Mouse (Mus musculus): ENCODE data around the gene Hmgcl.

Hmgcl gene

GRCm38 (mm10) chr4:135946278-135946658 lies at the start of gene Hmgcl:
Gene Hmgcl (plus strand): TSS chr4:135946448.
- peak; percentile 94 for DNase-seq (ENCODE audit: low read depth, low spot score)

GRCm38 (mm10) chr4:135898380-135899049 lies 47.7 kb upstream of the Hmgcl start:
- DNase-seq (ENCODE audit: low read depth, low spot score) = no peak

GRCm38 (mm10) chr4:135899050-135899448 lies 47.2 kb upstream of the Hmgcl start:
- no peak for DNase-seq (ENCODE audit: low read depth, low spot score)

GRCm38 (mm10) chr4:135900008-135900407 lies 46.2 kb upstream of the Hmgcl start:
- no peak for DNase-seq (ENCODE audit: low read depth, low spot score)

- no peak for DNase-seq (ENCODE audit: low read depth, low spot score)
Observed at GRCm38 (mm10) chr4:135902606-135903242, 43.5 kb upstream of the Hmgcl start.

- no peak for DNase-seq (ENCODE audit: low read depth, low spot score)
Observed at GRCm38 (mm10) chr4:135904810-135905209, 41.4 kb upstream of the Hmgcl start.

GRCm38 (mm10) chr4:135906633-135907032 lies 39.6 kb upstream of the Hmgcl start:
- no peak for DNase-seq (ENCODE audit: low read depth, low spot score)

- no peak for DNase-seq (ENCODE audit: low read depth, low spot score)
Observed at GRCm38 (mm10) chr4:135909326-135910066, 36.8 kb upstream of the Hmgcl start.

GRCm38 (mm10) chr4:135911531-135911930 lies 34.7 kb upstream of the Hmgcl start:
- no peak for DNase-seq (ENCODE audit: low read depth, low spot score)

- DNase-seq (ENCODE audit: low read depth, low spot score) = no peak
Observed at GRCm38 (mm10) chr4:135912164-135912563, 34.1 kb upstream of the Hmgcl start.

- DNase-seq (ENCODE audit: low read depth, low spot score) = peak; percentile 48
Observed at GRCm38 (mm10) chr4:135912835-135913234, 33.4 kb upstream of the Hmgcl start.

GRCm38 (mm10) chr4:135913433-135913832 lies 32.8 kb upstream of the Hmgcl start:
- DNase-seq (ENCODE audit: low read depth, low spot score) = no peak

GRCm38 (mm10) chr4:135918635-135919279 lies 27.5 kb upstream of the Hmgcl start:
- DNase-seq (ENCODE audit: low read depth, low spot score) = no peak

- DNase-seq (ENCODE audit: low read depth, low spot score) = no peak
Observed at GRCm38 (mm10) chr4:135919280-135919639, 27.0 kb upstream of the Hmgcl start.

GRCm38 (mm10) chr4:135920304-135921241 lies 25.7 kb upstream of the Hmgcl start, which contains the start of gene Fuca1:
Gene Fuca1 (plus strand): TSS chr4:135920735.
- DNase-seq (ENCODE audit: low read depth, low spot score) = peak; percentile 97

GRCm38 (mm10) chr4:135921257-135922120 lies 24.8 kb upstream of the Hmgcl start:
- DNase-seq (ENCODE audit: low read depth, low spot score) = no peak

- no peak for DNase-seq (ENCODE audit: low read depth, low spot score)
Observed at GRCm38 (mm10) chr4:135922190-135922589, 24.1 kb upstream of the Hmgcl start.

- DNase-seq (ENCODE audit: low read depth, low spot score) = no peak
Observed at GRCm38 (mm10) chr4:135924418-135924817, 21.8 kb upstream of the Hmgcl start.

- DNase-seq (ENCODE audit: low read depth, low spot score) = no peak
Observed at GRCm38 (mm10) chr4:135925341-135925740, 20.9 kb upstream of the Hmgcl start.

- no peak for DNase-seq (ENCODE audit: low read depth, low spot score)
Observed at GRCm38 (mm10) chr4:135926195-135926808, 19.9 kb upstream of the Hmgcl start.
